Mouse (Mus musculus): Measurements from ENCODE around the gene Tmem217.

GRCm38 (mm10) chr17:29500243-29500740 is 51.9 kb downstream of the Tmem217 start:
- TF ChIP-seq CTCF (IDR thresholded peaks at IDR 0.05; ENCODE audit: low read depth), result no peak
- no peak for TF ChIP-seq EP300 (IDR thresholded peaks at IDR 0.05; ENCODE audit: low read depth)

All from heart, postnatal 0 days (tissue).